Mouse (Mus musculus): ENCODE data around the gene Wnt7a.

DNA sequence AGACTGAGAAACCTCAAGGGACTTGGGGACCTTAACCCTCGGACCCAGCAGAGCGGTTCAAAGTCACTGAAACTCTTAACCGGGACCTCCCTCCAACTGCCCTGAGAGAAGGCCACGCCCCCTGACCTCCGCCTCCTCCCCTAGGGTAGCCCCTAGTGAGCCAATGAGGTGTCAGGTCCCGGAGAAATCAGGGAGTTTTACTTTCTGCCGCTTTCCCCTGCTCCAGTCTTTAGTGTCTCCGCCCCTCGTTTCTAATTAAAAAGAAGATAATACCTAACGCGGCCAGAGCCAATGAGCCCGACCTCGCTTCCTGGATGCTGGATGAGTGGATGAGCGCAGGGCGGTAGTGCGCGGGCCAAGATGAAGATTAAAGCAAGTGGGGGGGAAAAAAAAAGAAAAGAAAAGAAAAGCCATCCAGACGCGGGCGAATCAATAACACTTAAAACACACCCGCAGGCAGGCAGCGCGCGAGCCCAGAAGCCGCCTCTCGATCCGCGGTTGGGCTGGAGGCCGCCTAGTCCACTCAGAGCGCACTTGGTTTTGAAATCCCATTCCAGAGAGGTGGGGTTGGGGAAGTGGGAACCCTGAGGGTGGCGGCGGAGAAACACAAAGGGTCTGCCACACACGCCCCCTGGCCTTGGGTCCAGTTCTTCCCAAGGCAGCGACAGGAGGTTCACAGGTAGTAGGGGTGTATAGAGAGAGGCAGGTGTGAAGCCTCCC, 1.6 kb downstream of the Wnt7a start:
- TF ChIP-seq CTCF (IDR thresholded peaks at IDR 0.05; ENCODE audit: borderline replicate concordance, insufficient read depth, low read length) (no peak), POLR2A (IDR thresholded peaks at IDR 0.05; ENCODE audit: low read depth, low read length) (no peak)
